Mouse (Mus musculus) 416B (cell line): ENCODE measurements around the gene Tmem270.
A peak's percentile ranks its signal among the peaks of the same experiment; 100 is the strongest.
"Not testable (repeated sequence)": the region's sequence is repeated elsewhere in the genome, so short reads cannot be mapped to it uniquely, and the experiment has no call there.

ENCODE experiments used
- DNase-seq: peaks from one replicate; pipeline ENCODE4 v3.0.0; 2011; ENCODE audit warnings: low read depth

Gene Tmem270

DNA sequence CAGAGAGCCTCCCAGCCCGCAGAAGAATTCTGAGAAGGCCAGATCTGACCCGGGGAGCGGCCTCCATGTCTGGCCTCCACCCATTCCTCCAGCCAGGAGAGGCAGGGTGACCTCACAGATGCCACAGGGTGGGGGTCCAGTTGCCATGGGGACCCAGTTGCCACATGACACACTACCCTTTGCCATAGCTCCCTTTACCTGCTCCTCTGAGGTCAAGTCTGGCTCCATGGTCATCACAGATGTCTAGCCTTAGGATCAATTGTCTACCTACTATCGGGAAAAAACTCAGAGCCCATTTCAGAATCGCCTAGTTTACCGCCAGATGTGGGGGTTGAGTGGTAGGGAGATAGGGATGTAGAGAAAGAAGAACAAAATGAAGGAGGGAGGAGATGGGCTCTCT lies at the start of gene Tmem270:
Gene Tmem270, minus strand, starts transcription at position 101 of the 400 bp plus-strand sequence.
- DNase-seq, result no peak

DNA sequence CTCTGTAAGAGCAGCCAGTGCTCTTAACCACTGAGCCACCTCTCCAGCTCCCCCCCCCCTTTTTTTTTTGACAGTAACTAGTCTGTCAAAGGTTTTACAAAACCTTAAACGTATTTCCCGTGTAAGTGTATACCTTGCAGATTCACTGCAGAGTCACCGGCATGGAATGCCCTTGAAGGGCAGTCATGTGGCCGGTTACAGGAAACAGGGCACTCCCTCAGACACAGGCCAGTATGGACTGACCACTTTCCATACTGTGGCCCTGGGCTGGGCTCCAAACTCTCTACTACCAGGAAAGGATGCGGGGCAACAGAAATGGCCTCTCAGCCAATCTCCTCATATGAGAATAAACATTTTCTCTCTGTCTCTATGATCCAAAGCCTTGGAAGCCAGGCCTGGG lies 49.0 kb upstream of the Tmem270 start:
- DNase-seq, result no peak

DNA sequence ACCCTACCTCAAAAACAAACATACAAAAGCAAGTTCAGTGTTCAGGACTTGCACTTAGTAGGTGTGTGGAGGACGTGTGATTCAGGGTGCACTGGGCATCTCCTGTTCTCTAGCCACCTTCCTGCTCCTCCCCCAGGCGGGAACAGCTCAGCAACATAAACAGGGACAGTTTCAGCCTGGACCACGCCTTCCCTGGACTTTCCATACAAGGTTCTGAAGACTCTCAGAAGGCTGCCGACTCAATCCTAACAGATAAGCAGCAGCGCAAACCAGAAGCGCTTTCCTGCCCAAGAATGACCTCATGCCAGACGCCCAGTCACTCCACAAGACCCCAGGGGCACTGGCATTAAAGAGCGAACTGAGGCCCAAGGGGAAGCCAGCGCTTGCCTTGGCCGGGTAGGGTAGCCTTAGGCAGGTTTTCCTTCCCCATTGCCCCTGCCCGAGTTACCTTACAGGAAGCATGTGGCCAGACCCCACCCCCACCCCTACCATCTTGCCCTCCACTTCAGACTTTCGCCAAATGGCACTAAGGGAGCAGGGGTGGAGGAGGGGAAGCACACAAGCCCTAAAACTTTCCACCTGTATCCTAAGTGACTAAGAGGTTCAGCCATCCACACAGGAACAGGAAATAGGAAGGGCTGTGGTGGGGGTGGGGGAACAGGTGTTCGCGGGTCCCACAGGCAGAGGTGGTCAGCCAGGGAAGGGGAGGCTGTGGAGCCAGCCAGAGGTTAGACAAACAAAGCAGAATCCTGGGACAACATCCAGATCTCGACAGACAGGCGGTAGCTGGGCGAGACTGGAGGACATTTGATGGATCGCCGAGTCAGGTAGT lies 44.7 kb upstream of the Tmem270 start:
- DNase-seq, result peak; percentile 88

DNA sequence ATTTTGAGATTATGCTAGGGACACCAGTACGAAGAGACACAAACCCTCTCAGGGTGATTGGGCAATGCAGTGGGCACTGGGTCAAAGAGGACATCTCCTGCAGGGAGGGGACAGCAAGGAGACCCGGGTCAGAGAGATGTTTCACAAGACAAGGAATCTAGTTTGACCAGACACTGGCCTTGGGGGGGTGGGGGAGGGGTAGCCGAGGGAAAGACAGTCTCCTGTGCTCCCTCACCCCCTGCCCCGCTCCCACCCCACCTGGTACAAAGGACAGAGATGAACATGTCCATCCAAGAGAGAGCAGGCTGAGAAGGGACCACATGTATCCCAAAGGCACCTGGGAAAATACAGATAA lies 41.5 kb upstream of the Tmem270 start:
- DNase-seq, result no peak

DNA sequence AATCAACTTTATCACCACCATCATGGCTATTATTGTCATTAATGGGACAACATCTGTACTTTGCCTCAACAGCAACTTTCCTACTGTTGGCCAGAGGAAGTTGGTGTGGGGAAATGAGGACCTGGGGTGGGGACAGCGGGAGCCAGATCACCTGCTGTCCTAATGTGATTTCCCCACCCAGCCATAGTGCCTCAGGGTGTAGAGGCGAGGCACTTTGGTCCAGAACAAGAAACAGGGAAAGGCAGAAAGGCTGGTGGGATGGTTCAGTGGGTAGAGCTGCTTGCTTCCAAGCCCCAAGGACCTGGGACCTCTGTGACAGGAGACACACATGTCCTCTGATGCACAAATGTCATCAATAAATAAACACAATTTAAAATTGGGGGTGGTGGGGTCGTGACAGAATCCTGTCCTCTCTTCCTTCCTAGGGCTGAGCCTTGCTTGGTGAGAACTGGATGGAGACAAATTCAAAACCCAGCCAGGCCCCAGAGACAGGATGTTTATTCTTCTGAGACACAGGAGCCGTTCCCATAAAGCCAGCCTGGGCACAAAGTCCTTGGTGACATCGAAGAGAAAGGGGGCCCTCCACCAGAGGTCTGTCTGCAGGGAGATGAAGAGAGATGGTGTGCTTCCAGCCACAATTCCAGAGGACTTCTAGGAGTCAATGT lies 41.0 kb upstream of the Tmem270 start:
- no peak for DNase-seq

DNA sequence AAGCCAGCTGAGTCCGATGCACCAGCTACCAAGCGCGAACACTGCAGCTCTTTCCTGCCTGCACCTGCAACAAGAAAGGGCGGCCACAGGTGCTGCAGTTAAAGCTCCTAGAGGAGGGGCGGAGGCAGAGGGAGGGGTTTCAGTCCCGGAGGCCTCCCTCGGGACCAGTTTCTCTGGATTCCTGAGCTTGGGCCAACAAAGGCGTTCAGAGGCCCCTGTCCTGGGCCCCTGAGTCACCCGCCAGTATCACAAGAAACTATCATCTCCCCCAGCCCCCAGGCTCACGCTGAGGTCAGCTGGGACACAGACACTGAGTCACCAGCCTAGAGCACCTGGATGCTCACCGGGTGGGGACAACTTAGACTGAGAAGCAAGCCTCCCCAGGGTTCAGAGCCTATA lies 40.3 kb upstream of the Tmem270 start, which contains the start of gene Cldn4:
Gene Cldn4, minus strand, starts transcription at position 78 of the 399 bp plus-strand sequence.
- DNase-seq, result no peak

DNA sequence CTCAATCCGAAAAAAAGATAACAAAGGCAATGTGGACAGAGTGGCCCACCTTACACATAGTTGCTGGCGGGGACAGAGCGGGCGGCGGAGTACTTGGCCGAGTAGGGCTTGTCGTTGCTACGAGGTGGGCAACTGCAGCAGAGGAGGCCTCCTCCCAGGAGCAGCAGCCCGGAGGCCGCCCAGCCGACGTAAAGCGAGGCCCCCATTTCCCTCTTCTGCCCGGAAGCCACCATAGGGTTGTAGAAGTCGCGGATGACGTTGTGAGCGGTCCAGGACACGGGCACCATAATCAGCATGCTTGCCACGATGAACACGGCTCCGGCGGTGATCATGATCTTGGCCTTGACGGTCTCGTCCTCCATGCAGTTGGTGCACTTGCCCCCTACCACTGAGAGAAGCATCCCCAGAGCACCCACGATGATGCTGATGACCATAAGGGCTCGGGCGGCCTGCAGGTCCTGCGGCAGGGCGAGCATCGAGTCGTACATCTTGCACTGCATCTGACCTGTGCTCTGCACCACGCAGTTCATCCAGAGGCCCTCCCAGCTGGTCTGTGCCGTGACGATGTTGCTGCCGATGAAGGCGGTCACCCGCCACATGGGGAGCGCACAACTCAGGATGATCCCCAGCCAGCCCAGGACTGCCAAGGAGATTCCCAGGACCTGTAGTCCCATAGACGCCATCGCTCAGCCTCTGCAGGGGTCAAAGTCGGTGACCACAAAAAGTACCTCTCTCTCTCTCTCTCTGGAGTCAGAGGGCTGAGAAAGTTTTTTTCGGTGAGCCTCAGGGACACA lies 39.7 kb upstream of the Tmem270 start:
- no peak for DNase-seq

DNA sequence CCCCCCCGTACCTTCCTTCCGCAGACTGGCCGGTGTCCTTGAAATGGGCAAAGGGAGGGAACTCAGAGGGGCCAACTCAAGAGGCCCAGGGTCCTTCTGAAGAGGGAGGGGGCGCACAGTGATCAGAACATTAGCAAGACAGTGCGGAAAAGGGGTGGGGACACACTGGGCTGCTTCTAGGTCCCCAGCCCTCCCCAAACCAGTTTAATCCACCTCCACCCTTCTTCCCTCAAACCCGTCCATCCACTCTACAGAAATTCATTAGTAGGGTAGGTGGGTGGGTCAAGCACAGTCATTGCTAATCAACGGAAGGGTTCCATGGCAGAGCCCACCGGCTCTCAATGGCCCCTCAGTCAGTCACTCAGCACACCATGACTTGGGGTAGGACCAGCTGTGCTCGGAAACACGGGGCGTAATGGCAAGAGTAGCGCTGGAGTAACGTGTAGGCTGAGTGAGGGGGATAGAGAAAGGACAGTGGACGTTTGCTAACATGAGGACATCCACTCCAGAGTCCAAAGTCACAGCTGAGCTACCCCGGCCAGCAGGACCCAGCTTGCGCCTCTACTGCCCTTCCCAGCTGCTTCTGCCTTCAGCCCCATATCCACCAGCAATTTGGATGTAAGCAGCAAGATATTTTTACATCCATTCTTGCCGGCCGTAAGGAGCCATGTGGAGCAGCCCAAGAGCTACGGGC lies 38.9 kb upstream of the Tmem270 start:
- DNase-seq, result no peak

DNA sequence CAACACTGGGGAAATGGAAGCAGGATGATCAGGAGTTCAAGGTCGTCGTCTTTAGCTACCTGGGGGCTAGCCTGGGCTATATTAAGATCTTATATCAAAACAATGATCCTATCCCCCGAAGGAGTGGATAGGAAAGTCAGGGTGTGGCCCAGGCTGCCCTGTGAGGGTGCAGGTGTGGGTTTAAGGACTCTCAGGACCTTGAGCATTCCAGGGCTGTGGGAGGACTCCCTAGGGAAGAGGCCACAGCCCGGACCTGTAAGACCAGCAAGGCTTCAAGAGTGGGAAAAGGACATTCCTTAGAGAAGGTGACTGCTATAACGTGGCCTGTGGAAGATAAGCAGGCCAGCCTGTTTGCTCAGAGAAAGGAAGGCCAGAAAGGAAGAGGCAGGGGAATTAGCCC lies 37.6 kb upstream of the Tmem270 start:
- no peak for DNase-seq

DNA sequence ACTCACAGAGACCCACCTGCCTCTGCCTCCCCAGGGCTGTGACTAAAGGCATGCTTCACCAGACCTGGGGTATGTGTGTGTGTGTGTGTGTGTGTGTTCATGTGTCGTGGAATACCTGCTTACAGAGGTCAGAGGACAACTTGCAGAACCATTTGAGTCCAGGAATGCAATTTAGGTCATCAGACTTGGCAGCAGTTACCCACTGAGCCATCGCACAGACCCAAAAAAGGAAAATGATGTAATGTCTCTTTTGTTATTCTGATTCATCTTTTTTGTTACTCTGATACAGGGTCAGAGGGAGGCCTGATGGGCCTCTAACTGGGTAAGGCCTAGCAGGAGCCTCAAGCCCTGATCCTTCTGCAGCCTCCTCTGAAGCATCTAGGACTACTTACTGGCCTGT lies 36.2 kb upstream of the Tmem270 start:
- no peak for DNase-seq

DNA sequence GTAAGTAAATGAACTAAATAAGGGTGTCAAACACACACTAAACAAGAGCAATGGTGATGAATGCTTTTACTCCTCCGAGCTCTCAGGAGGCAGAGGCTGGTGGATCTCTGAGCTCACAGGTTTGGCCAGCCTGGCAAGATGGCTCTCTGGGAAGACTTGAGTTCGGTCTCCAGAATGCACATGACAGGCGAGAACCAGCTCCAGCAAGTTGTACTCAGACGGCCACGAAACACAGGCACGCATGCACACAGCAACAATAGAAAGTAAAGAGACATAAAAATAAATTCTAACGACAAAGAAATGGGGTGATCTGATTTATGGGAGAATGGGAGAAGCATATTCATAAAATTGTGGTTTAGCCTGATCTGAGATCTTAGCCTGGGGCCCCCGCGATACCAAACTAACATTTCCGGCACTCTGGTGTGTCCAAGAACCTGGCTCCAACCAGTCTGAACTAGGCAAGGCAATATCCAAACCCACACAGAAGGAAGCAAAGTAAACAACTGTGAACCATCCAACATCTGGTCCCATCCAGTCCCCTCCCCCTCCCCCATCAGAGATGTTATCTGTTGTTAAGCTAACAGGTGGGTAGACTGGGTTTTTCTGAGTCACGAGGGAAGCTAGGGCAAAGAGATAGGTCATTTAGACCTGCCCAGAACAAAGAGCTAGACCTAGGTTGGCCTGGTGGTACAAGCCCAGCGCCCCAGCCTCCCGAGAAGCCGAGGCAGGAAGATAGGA lies 35.1 kb upstream of the Tmem270 start:
- DNase-seq, result peak; percentile 47

DNA sequence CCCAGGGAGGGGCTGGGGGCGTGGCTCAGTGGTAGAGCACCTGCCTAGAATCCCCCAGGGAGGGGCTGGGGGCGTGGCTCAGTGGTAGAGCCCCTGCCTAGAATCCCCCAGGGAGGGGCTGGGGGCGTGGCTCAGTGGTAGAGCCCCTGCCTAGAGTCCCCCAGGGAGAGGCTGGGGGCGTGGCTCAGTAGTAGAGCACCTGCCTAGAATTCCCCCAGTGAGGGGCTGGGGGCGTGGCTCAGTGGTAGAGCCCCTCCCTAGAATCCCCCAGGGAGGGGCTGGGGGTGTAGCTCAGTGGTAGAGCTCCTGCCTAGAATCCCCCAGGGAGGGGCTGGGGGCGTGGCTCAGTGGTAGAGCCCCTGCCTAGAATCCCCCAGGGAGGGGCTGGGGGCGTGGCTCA lies 33.0 kb upstream of the Tmem270 start:
- not testable (repeated sequence) for DNase-seq

DNA sequence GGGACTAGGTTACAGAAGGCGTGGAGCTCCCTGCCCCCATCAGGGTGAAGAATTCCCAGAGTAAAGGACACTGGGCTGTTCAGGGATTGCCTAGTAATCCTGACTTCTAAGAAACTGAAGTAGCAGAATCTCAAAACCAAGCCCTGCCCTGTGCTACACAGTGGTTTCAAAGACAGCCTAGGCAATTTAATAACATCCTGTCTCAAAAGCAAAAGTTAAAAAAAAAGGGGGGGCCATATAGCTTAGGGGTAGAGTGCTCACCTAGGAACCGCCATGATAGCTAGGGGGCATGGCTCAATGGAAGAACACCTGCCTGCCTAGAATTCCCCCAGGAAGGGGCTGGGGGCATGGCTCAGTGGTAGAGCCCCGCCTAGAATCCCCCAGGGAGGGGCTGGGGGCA lies 32.5 kb upstream of the Tmem270 start:
- no peak for DNase-seq

DNA sequence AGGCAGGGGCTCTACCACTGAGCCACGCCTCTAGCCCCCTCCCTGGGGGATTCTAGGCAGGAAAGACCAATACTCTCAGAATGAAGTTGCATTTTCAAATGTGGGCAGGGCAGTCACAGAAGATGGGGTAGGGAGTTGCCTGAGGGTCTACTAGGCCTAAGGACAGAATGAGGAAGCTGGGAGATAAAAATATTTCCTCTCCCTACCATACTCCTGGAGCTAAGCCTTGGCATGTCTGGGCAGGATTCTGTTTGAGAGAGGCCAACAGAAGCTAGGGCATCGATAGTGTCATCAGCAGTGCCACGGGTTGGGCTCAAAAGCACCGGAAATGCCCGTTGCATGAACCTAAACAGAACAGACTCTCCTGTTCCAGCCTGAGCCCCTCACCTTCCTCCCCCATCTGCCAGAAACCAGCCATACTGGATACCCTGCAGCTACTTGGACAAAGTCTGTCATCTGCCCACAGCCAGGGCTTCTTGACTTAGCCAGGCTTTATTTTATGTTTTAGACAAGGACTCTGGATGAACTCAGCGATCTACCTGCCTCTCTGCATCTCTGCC lies 30.2 kb upstream of the Tmem270 start:
- peak; percentile 70 for DNase-seq

DNA sequence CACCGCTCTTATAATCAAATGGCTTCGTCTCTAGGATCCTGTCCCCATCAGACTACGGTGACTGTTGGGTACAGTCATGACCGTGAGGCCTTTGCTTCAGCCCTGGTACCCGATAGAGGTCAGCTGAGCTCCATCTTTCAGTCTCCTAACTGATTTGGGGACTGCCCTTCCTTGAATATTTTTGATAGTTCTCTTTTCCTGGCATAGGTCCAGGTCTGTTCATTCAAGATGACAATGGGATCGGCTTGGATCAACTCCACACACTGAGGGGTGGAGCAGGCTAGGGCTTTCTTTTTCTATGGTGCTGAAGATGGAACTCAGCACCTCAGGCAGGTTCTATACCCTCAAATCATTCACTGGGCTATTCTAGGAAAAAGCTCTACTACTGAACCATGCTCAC lies 29.5 kb upstream of the Tmem270 start:
- DNase-seq, result no peak

DNA sequence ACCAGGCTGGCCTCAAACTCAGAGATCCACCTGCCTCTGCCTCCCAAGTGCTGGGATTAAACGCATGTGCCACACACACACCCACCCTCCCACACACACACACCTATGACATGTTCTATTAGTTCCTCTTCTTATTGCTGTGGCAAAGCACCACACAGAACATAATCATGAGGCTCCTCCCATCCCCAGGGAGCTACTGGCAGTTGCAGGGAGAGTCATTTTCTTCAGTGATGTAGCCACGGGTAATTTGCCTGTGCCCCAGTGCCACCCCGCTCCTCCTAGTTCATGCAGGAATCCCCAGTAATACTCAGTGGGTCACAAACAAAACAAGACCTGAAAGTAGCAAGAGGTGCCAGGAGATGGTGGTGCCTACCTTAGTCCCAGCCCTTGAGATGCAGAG lies 28.1 kb upstream of the Tmem270 start:
- no peak for DNase-seq

DNA sequence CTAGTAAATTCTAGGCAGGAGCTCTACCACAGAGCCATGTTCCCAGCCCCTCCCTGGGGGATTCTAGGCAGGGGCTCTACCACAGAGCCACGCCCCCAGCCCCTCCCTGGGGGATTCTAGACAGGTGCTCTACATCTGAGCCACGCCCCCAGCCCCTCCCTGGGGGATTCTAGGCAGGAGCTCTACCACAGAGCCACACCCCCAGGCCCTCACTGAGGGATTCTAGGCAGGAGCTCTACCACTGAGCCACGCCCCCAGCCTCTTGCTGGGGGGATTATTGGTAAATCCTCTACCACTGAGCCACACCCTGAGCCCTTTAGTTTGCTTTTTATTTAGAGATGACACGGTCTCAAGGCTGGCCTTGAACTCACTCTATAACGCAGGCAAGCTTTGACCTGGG lies 27.2 kb upstream of the Tmem270 start:
- DNase-seq, result not testable (repeated sequence)

DNA sequence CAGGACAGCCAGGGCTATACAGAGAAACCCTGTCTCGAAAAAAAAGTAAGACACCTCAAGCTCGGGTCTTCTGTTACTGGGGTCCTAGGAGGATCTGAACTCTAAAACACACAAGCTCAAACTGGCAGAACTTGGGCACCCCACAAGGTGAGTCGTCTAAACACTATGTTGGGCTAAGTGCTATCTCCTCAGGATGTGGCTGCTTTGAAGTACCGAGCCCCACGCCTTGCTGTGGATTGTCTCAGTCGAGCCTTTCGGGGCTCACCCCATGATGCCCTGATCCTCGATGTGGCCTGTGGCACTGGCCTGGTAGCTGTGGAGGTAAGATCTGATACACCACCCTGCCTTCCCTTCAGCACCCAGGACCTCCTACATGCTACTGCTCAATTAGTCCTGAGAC lies 26.7 kb upstream of the Tmem270 start:
- DNase-seq, result peak; percentile 39

DNA sequence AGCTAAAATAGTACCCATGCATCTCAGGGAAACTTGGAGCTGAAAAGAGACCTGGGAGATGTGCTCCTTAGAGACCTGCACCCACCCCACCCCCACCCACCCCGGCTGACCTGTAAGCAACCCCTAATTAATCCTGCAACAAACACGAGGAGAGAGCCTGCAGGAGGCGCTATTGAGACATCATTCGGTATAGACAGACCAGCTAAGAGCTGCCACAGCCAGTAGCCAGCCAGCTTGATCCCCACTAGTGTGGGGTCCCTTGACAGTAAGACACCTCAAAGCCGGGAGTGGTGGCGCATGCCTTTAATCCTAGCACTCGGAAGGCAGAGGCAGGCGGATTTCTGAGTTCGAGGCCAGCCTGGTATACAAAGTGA lies 26.4 kb upstream of the Tmem270 start:
- DNase-seq, result peak; percentile 97

DNA sequence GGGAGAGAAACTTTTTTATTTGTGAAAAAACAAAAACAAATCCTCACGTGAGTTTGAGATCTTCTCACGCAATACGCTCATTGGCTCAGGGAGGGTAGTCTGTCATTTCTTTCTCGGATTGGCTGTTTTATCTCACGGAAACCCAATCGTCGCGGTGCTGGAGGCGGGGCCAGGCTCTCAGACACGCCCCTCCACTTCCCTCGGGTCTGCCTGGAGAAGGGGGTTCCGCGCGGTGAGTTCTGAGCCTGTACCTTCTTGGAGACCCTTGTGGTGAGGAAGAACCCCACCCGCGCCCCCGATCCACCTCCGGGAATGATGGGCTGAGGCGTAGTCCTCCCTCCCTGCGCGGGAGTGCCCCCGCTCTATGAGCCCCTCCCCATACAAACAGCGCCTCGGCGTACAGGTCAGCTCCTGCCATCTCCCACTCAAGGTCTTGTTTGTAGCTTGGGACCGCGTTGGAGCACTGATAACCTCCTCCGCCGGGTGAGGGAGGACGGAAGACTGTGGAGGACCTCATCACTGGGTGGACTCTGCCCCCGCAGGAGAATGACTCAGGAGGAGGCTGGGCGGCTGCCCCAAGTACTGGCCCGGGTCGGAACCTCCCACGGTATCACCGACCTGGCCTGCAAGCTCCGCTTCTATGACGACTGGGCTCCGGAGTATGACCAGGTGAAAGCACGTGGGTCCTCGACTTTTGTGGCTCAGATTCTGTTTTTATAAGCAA lies 25.8 kb upstream of the Tmem270 start, which contains the start of gene Mettl27:
Gene Mettl27, plus strand, starts transcription at position 190 of the 724 bp plus-strand sequence.
- DNase-seq, result peak; percentile 95
